Mouse (Mus musculus) bone marrow macrophage, adult 2 months (primary cell): ENCODE results near the gene Ankar. TPM values are rescaled to one million over a fixed set of nuclear protein-coding genes. Genes with fewer than 3 reads are reported as not detected.

ENCODE experiments used
- H3K27ac ChIP-seq: 2 replicates; pipeline ENCODE4 v1.5.1; 2012; ENCODE audit warnings: low read depth, low read length; ENCODE audit not compliant: insufficient read depth
- H3K4me1 ChIP-seq: 2 replicates; pipeline ENCODE4 v1.6.1; 2012; ENCODE audit warnings: low read length; ENCODE audit not compliant: control insufficient read depth, insufficient read depth
- H3K4me3 ChIP-seq: 2 replicates; pipeline ENCODE4 v1.5.1; 2012; ENCODE audit warnings: mild to moderate bottlenecking, low read length, moderate library complexity; ENCODE audit not compliant: insufficient read depth
- CTCF ChIP-seq: IDR thresholded peaks from 2 replicates; pipeline ENCODE4 v1.5.1; 2012; ENCODE audit warnings: low read depth, mild to moderate bottlenecking, low read length, moderate library complexity
- POLR2A ChIP-seq: IDR thresholded peaks from 2 replicates; pipeline ENCODE4 v1.6.1; 2012; ENCODE audit warnings: mild to moderate bottlenecking, low read depth, low read length, borderline replicate concordance
- polyA plus RNA-seq: library from polyadenylated mRNA; stranded (reverse); fragments of >200 nt; gene quantifications from 2 replicates; pipeline ENCODE4 v1.2.4, GENCODE M21; 2012; ENCODE audit not compliant: missing spikeins, insufficient read depth, insufficient read length

Gene Ankar
- polyA plus RNA-seq, 1 experiment: 0.13 TPM

- peak within 1 kb of the TSS; percentile 86 for H3K27ac ChIP-seq
- H3K4me1 ChIP-seq: peaks cover 9% of the 10 kb centered on the region
- TF ChIP-seq POLR2A (peak; percentile 78), CTCF (no peak)
- H3K4me3 ChIP-seq: peak within 1 kb of the TSS; percentile 72
Observed at GRCm38 (mm10) chr1:72710753-72711653, 10.6 kb upstream of the Ankar start, which contains the start of gene Rpl37a. Gene Rpl37a, plus strand, starts transcription at chr1:72711290.

GRCm38 (mm10) chr1:72707525-72707924, 7.1 kb upstream of the Ankar start:
- Histone ChIP-seq H3K4me1 (no peaks in the 10 kb centered on the region), H3K27ac (no peak overlapping the region), H3K4me3 (no peak overlapping the region)
- no peak for TF ChIP-seq CTCF
- TF ChIP-seq POLR2A: no peak

- Histone ChIP-seq H3K27ac (no peak overlapping the region), H3K4me3 (no peak overlapping the region), H3K4me1 (no peaks in the 10 kb centered on the region)
- TF ChIP-seq POLR2A (no peak), CTCF (no peak)
Observed at GRCm38 (mm10) chr1:72698651-72699050, 1.7 kb downstream of the Ankar start.

- Histone ChIP-seq H3K4me3 (no peak overlapping the region), H3K4me1 (no peaks in the 10 kb centered on the region), H3K27ac (no peak overlapping the region)
- no peak for TF ChIP-seq CTCF
- no peak for TF ChIP-seq POLR2A
Observed at GRCm38 (mm10) chr1:72696256-72696655, 4.1 kb downstream of the Ankar start.

- TF ChIP-seq CTCF: no peak
- no peak for TF ChIP-seq POLR2A
- H3K4me1 ChIP-seq: no peaks in the 10 kb centered on the region
- no peak overlapping the region for H3K27ac ChIP-seq
- H3K4me3 ChIP-seq: no peak overlapping the region
Observed at GRCm38 (mm10) chr1:72673070-72673469, 27.3 kb downstream of the Ankar start.

GRCm38 (mm10) chr1:72640658-72641410, 59.5 kb downstream of the Ankar start:
- Histone ChIP-seq H3K4me3 (no peak overlapping the region), H3K27ac (no peak overlapping the region), H3K4me1 (no peaks in the 10 kb centered on the region)
- TF ChIP-seq CTCF: no peak
- TF ChIP-seq POLR2A: no peak

GRCm38 (mm10) chr1:72635221-72635620, 65.2 kb downstream of the Ankar start:
- Histone ChIP-seq H3K4me3 (no peak overlapping the region), H3K27ac (no peak overlapping the region), H3K4me1 (no peaks in the 10 kb centered on the region)
- TF ChIP-seq POLR2A (no peak), CTCF (no peak)

GRCm38 (mm10) chr1:72612172-72612571, 88.2 kb downstream of the Ankar start:
- TF ChIP-seq POLR2A: no peak
- no peak for TF ChIP-seq CTCF
- no peak overlapping the region for H3K27ac ChIP-seq
- peaks cover 2% of the 10 kb centered on the region; the same call in 1 of the 2 replicates for H3K4me1 ChIP-seq
- no peak overlapping the region for H3K4me3 ChIP-seq

GRCm38 (mm10) chr1:72609887-72610877, 90.2 kb downstream of the Ankar start:
- peaks cover 5% of the 10 kb centered on the region for H3K4me1 ChIP-seq
- H3K27ac ChIP-seq: no peak overlapping the region
- no peak overlapping the region for H3K4me3 ChIP-seq
- TF ChIP-seq POLR2A: no peak
- no peak for TF ChIP-seq CTCF
